Mouse (Mus musculus) granulocyte monocyte progenitor cell, adult 5-6 weeks (primary cell): ENCODE measurements around the gene Psme2. TPM values are rescaled to one million over a fixed set of nuclear protein-coding genes. Genes with fewer than 3 reads are reported as not detected.

Source experiments
- ATAC-seq: replicated peaks from 2 replicates; pipeline ENCODE4 v1.8.0; 2016; ENCODE audit warnings: mild to moderate bottlenecking, moderate TSS enrichment, inconsistent platforms; ENCODE audit not compliant: poor library complexity, severe bottlenecking
- total RNA-seq, 2 experiments: library from RNA; stranded (forward) in 1 of 2; stranded (reverse) in 1 of 2; fragments of 200-712, 200-1000 nt in 1 of 2; fragments of >200 nt in 1 of 2; fragmentation: Nextera tagmentation in 1 of 2; gene quantifications; 2 replicates each; pipeline ENCODE4 v1.2.3; 2014 to 2017

Psme2 gene
- total RNA-seq (2014; fragmentation: Nextera tagmentation) (330 and 352 TPM in 2 replicates), total RNA-seq (2017) (225 and 247 TPM in 2 replicates)

- peak; percentile 77 for ATAC-seq
Measured at GRCm38 (mm10) chr14:55590748-55591330, at the start of gene Psme2. Gene Psme2, minus strand, starts transcription at chr14:55591113.

GRCm38 (mm10) chr14:55637795-55638194, 46.9 kb upstream of the Psme2 start, which contains the start of gene Gm49378:
Gene Gm49378, minus strand, starts transcription at chr14:55637895.
- ATAC-seq: no peak

- ATAC-seq: peak; percentile 95
Measured at GRCm38 (mm10) chr14:55635523-55636007, 44.7 kb upstream of the Psme2 start, which contains the start of gene Ipo4. Gene Ipo4, minus strand, starts transcription at chr14:55635957.

- ATAC-seq: no peak; the same call in 1 of the 2 replicates
Measured at GRCm38 (mm10) chr14:55634874-55635522, 44.1 kb upstream of the Psme2 start.

- peak; percentile 68 for ATAC-seq
Measured at GRCm38 (mm10) chr14:55629312-55629711, 38.4 kb upstream of the Psme2 start.

GRCm38 (mm10) chr14:55628077-55628827, 37.3 kb upstream of the Psme2 start:
- no peak for ATAC-seq

GRCm38 (mm10) chr14:55618486-55619195, 27.7 kb upstream of the Psme2 start:
- ATAC-seq: peak; percentile 33

GRCm38 (mm10) chr14:55617822-55618221, 26.9 kb upstream of the Psme2 start, which contains the start of gene Rec8:
Gene Rec8, plus strand, starts transcription at chr14:55618037.
- ATAC-seq: peak; percentile 75

GRCm38 (mm10) chr14:55616844-55617243, 25.9 kb upstream of the Psme2 start:
- no peak for ATAC-seq

GRCm38 (mm10) chr14:55615876-55616275, 25.0 kb upstream of the Psme2 start:
- no peak for ATAC-seq

- ATAC-seq: no peak
Measured at GRCm38 (mm10) chr14:55614565-55615178, 23.8 kb upstream of the Psme2 start.

- ATAC-seq: no peak
Measured at GRCm38 (mm10) chr14:55613346-55613745, 22.4 kb upstream of the Psme2 start.

GRCm38 (mm10) chr14:55608339-55608738, 17.4 kb upstream of the Psme2 start:
- ATAC-seq: no peak

- no peak for ATAC-seq
Measured at GRCm38 (mm10) chr14:55605743-55606459, 15.0 kb upstream of the Psme2 start.

- ATAC-seq: 0 out of 2 replicates have a peak, but pooled peaks have one; percentile 7
Measured at GRCm38 (mm10) chr14:55604823-55605222, 13.9 kb upstream of the Psme2 start.

GRCm38 (mm10) chr14:55603633-55604576, 13.0 kb upstream of the Psme2 start:
- peak; percentile 93 for ATAC-seq

- no peak for ATAC-seq
Measured at GRCm38 (mm10) chr14:55603271-55603632, 12.3 kb upstream of the Psme2 start, which contains the start of gene Irf9. Gene Irf9, plus strand, starts transcription at chr14:55603571.
